Mouse (Mus musculus) stomach, postnatal 0 days (tissue): Measurements from ENCODE around the gene Thrsp. TPM values are rescaled to one million over a fixed set of nuclear protein-coding genes. Genes with fewer than 3 reads are reported as not detected.

Experiments used
- ATAC-seq: fragments of 200-750 bp; cut with Nextera tagmentation; 2 replicates; pipeline ENCODE4 v1.8.0; 2017; ENCODE audit not compliant: low FRiP score, low TSS enrichment
- DNase-seq: peaks from one replicate; pipeline ENCODE4 v3.0.0-alpha.2; 2016; ENCODE audit warnings: low spot score
- H3K27ac ChIP-seq: fragments of 300-500 bp; sonication (generic); replicated peaks from 2 replicates; pipeline ENCODE4 v1.5.1; 2014; ENCODE audit warnings: mild to moderate bottlenecking, control low read depth
- H3K27me3 ChIP-seq: fragments of 300-500 bp; sonication (generic); 2 replicates; pipeline ENCODE4 v1.6.1; 2014; ENCODE audit warnings: low read length; ENCODE audit not compliant: control insufficient read depth, insufficient read depth
- H3K36me3 ChIP-seq: fragments of 300-500 bp; sonication (generic); 2 replicates; pipeline ENCODE4 v1.6.1; 2014; ENCODE audit warnings: low read length, mixed read lengths; ENCODE audit not compliant: control insufficient read depth, insufficient read depth
- H3K4me1 ChIP-seq: fragments of 300-500 bp; sonication (generic); replicated peaks from 2 replicates; pipeline ENCODE4 v1.6.1; 2014; ENCODE audit warnings: antibody characterized with exemption; ENCODE audit not compliant: control insufficient read depth, insufficient read depth
- H3K4me2 ChIP-seq: fragments of 300-500 bp; sonication (generic); replicated peaks from 2 replicates; pipeline ENCODE4 v1.6.1; 2014; ENCODE audit warnings: low read depth, mild to moderate bottlenecking, control low read depth, moderate library complexity
- H3K4me3 ChIP-seq: fragments of 300-500 bp; sonication (generic); 2 replicates; pipeline ENCODE4 v1.5.1; 2014; ENCODE audit warnings: low read depth, low read length, control low read depth
- H3K9ac ChIP-seq: fragments of 300-500 bp; sonication (generic); 2 replicates; pipeline ENCODE4 v1.6.1; 2014; ENCODE audit warnings: mild to moderate bottlenecking, low read length, control low read depth, mixed read lengths
- H3K9me3 ChIP-seq: fragments of 300-500 bp; sonication (generic); 2 replicates; pipeline ENCODE4 v1.6.1; 2016; ENCODE audit warnings: low read length; ENCODE audit not compliant: control insufficient read depth
- CTCF ChIP-seq: IDR thresholded peaks from 2 replicates; pipeline ENCODE4 v1.5.1; 2016; ENCODE audit warnings: antibody characterized with exemption, low read depth, mild to moderate bottlenecking, moderate library complexity
- EP300 ChIP-seq: optimal IDR thresholded peaks from 2 replicates; pipeline ENCODE3; 2016; ENCODE audit warnings: antibody characterized with exemption
- WGBS: fragments of 180-500 bp; shearing (Covaris S2); extraction: QIAGEN DNeasy Blood & Tissue Kit; methylation state at CpG from one replicate; pipeline ENCODE4 v1.1.7; 2014; 5-methylcytosine and 5-hydroxymethylcytosine counted together
- polyA plus RNA-seq: library from polyadenylated mRNA; unstranded; fragments of >200 nt; fragmentation: Nextera tagmentation; extraction: Ambion mirVana; gene quantifications from 2 replicates; pipeline ENCODE4 v1.2.1, GENCODE M21; 2015

Gene Thrsp
- polyA plus RNA-seq, 1 experiment from 2014 or later: 1.4 TPM

DNA sequence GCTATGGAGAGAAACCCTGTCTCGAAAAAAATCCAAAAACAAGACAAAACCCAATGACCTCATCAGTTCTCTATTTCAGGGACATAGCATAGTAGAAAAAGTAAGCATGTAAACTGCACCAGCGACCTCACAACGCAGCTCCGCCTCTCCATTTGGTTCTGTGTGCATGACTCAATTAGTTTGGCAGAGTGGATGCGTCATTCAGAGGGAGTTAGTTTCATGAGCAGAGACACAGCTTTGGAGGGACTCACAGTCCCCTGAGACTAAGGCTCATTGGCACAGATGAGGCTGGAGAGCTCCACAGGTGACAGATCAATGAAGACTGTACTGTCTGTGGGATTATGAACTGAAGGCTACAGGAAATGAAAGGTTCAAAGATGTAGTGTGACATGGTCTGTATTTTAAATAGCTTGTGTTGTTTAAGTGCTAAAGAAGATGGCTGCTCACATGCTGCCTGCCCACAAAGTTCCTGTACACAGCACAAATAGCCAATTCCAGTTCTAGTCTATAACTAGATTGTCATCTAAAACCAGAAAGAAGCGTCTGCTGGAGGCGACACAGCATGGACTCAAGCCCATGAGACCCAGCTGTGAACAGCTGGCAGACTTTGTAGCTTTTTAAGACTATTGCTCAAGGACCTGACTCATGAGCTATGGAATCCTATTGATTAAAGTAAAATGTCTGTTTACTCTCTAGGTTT lies 31.3 kb downstream of the Thrsp start:
- Histone ChIP-seq H3K27me3 (no peaks in the 10 kb centered on the region), H3K9ac (no peak overlapping the region), H3K36me3 (peaks cover 12% of the 10 kb centered on the region), H3K4me3 (no peak overlapping the region), H3K9me3 (no peaks in the 10 kb centered on the region), H3K4me2 (no peak overlapping the region), H3K4me1 (no peaks in the 10 kb centered on the region), H3K27ac (peak overlapping the region; percentile 65)
- WGBS: 66% methylated on average over 7 of the region's 7 CpGs
- ATAC-seq (peak; percentile 72), DNase-seq (no peak)
- TF ChIP-seq EP300 (no peak), CTCF (no peak)

- no peak for TF ChIP-seq EP300
- no peak for TF ChIP-seq CTCF
- Histone ChIP-seq H3K27me3 (no peaks in the 10 kb centered on the region), H3K27ac (no peak overlapping the region), H3K36me3 (peaks cover 17% of the 10 kb centered on the region), H3K4me3 (no peak overlapping the region), H3K9me3 (no peaks in the 10 kb centered on the region), H3K4me2 (no peak overlapping the region), H3K9ac (no peak overlapping the region), H3K4me1 (no peaks in the 10 kb centered on the region)
- WGBS: 86% methylated on average over 10 of the region's 10 CpGs
- DNase-seq (no peak), ATAC-seq (no peak)
Observed at GRCm38 (mm10) chr7:97383496-97384132, 33.9 kb downstream of the Thrsp start.

- ATAC-seq (no peak), DNase-seq (no peak)
- H3K9ac ChIP-seq: no peak overlapping the region
- no peaks in the 10 kb centered on the region for H3K9me3 ChIP-seq
- H3K36me3 ChIP-seq: peaks cover 17% of the 10 kb centered on the region
- no peaks in the 10 kb centered on the region for H3K27me3 ChIP-seq
- H3K4me3 ChIP-seq: no peak overlapping the region
- no peak overlapping the region for H3K4me2 ChIP-seq
- TF ChIP-seq CTCF (no peak), EP300 (no peak)
- no peaks in the 10 kb centered on the region for H3K4me1 ChIP-seq
- WGBS: 93% methylated on average over 8 of the region's 8 CpGs
- no peak overlapping the region for H3K27ac ChIP-seq
Observed at GRCm38 (mm10) chr7:97382661-97383060, 34.9 kb downstream of the Thrsp start.

- H3K4me2 ChIP-seq: no peak overlapping the region
- TF ChIP-seq EP300: no peak
- no peak for TF ChIP-seq CTCF
- H3K4me3 ChIP-seq: no peak overlapping the region
- H3K4me1 ChIP-seq: no peaks in the 10 kb centered on the region
- ATAC-seq: no peak
- no peak overlapping the region for H3K9ac ChIP-seq
- 92% methylated on average over 5 of the region's 5 CpGs for WGBS
- H3K27ac ChIP-seq: no peak overlapping the region
- peaks cover 17% of the 10 kb centered on the region for H3K36me3 ChIP-seq
- no peaks in the 10 kb centered on the region for H3K27me3 ChIP-seq
- DNase-seq: no peak
- H3K9me3 ChIP-seq: no peaks in the 10 kb centered on the region
Observed at GRCm38 (mm10) chr7:97380500-97381123, 36.9 kb downstream of the Thrsp start.

DNA sequence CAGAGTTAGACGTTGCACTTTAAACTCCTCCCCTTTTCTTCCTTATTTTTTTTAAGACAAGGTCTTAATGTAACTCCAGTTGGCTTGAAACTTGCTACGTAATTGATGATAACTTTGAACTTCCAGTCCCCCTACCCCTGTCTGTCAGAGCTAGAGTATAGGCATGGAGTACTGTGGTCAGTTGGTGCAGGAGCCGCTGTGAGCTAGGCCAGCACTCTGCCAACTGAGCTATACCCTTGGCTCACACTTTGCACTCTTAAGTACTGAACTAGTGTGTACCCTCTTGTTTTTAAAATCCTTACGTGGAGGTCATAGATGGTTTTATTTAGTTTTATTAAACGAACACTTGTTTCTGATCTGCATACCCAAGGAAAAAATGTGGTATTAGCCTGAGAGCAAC lies 38.2 kb downstream of the Thrsp start:
- no peak for ATAC-seq
- Histone ChIP-seq H3K9me3 (no peaks in the 10 kb centered on the region), H3K9ac (no peak overlapping the region), H3K27me3 (no peaks in the 10 kb centered on the region), H3K36me3 (peaks cover 18% of the 10 kb centered on the region), H3K4me2 (no peak overlapping the region), H3K4me1 (no peaks in the 10 kb centered on the region), H3K4me3 (no peak overlapping the region), H3K27ac (no peak overlapping the region)
- no peak for TF ChIP-seq CTCF
- no peak for TF ChIP-seq EP300
- DNase-seq: no peak
- WGBS: 90% methylated on average over 5 of the region's 5 CpGs

- no peak overlapping the region for H3K9ac ChIP-seq
- WGBS: 85% methylated on average over 2 of the region's 2 CpGs
- no peak for DNase-seq
- H3K4me3 ChIP-seq: no peak overlapping the region
- no peak for ATAC-seq
- peaks cover 10% of the 10 kb centered on the region for H3K36me3 ChIP-seq
- no peak for TF ChIP-seq EP300
- TF ChIP-seq CTCF: no peak
- no peak overlapping the region for H3K27ac ChIP-seq
- H3K4me2 ChIP-seq: no peak overlapping the region
- H3K4me1 ChIP-seq: no peaks in the 10 kb centered on the region; the same call in 1 of the 2 replicates
- no peaks in the 10 kb centered on the region for H3K9me3 ChIP-seq
- no peaks in the 10 kb centered on the region for H3K27me3 ChIP-seq
Observed at GRCm38 (mm10) chr7:97375906-97376305, 41.6 kb downstream of the Thrsp start.
